Mouse (Mus musculus) thymus, adult 2 months (tissue): ENCODE measurements at regions not wholly inside any gene's neighbourhood (a gene's known extent, or its start where the extent isn't known, plus 50 kb on each side); places are given as distances from the start of the nearest gene placed in this dataset.

ENCODE experiments used
- DNase-seq: peaks from one replicate; pipeline ENCODE4 v3.0.0; 2021
- H3K27ac ChIP-seq: fragments of 200-500 bp; 2 replicates; pipeline ENCODE4 v1.5.1; 2012; ENCODE audit warnings: low read length, control low read depth; ENCODE audit not compliant: control insufficient read depth, insufficient read depth
- H3K27me3 ChIP-seq: fragments of 200-500 bp; 2 replicates; pipeline ENCODE4 v1.6.1; 2012; ENCODE audit warnings: mild to moderate bottlenecking, low read length, moderate library complexity, mixed read lengths; ENCODE audit not compliant: control insufficient read depth, insufficient read depth
- H3K36me3 ChIP-seq: fragments of 200-500 bp; 2 replicates; pipeline ENCODE4 v1.6.1; 2012; ENCODE audit warnings: mild to moderate bottlenecking, low read length, moderate library complexity; ENCODE audit not compliant: control insufficient read depth, insufficient read depth
- H3K4me1 ChIP-seq: fragments of 200-500 bp; replicated peaks from 2 replicates; pipeline ENCODE4 v1.6.1; 2012; ENCODE audit warnings: low read length; ENCODE audit not compliant: control insufficient read depth, insufficient read depth
- H3K4me3 ChIP-seq: fragments of 200-500 bp; 2 replicates; pipeline ENCODE4 v1.5.1; 2012; ENCODE audit warnings: mild to moderate bottlenecking, low read length, control low read depth, moderate library complexity; ENCODE audit not compliant: control insufficient read depth, insufficient read depth
- CTCF ChIP-seq: fragments of 200-500 bp; IDR thresholded peaks from 2 replicates; pipeline ENCODE4 v1.5.1; 2012; ENCODE audit warnings: mild to moderate bottlenecking, control low read depth, low read length, moderate library complexity, borderline replicate concordance; ENCODE audit not compliant: control insufficient read depth, poor library complexity, insufficient read depth; ENCODE audit errors: extremely low read depth
- POLR2A ChIP-seq: fragments of 200-500 bp; IDR thresholded peaks from 2 replicates; pipeline ENCODE4 v1.6.1; 2012; ENCODE audit warnings: mild to moderate bottlenecking, low read length, control low read depth, moderate library complexity; ENCODE audit not compliant: control insufficient read depth, poor library complexity, insufficient read depth; ENCODE audit errors: extremely low read depth
- WGBS: fragments of 180-500 bp; shearing (Covaris S2); methylation state at CpG from one replicate; pipeline ENCODE4 v1.1.7; 2018; 5-methylcytosine and 5-hydroxymethylcytosine counted together

DNA sequence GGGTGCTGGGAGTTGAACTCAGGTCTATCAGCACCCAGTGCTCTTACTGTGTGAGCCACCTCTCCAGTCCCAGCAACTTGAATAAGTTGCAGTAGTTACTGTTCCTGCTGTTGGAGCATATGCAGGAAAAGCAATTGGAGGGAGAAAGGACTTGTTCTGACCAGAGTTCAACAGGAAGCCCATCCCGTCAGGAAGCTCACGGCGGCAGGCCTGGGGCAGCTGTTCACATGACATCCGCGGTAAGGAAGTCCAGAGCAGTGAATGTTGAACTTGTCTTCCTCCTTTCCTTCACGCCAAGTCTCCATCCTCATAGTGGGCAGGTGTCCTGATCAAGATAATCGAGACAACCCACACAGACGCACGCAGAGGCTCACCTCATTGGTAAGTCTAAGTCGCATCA is 124.7 kb downstream of the Rpl14 start:
- Histone ChIP-seq H3K27me3 (no peaks in the 10 kb centered on the region; the same call in 1 of the 2 replicates), H3K4me3 (no peak overlapping the region), H3K36me3 (no peaks in the 10 kb centered on the region), H3K27ac (no peak overlapping the region), H3K4me1 (peaks cover 13% of the 10 kb centered on the region)
- WGBS = 65% methylated on average over 10 of the region's 10 CpGs
- DNase-seq = no peak
- TF ChIP-seq CTCF = no peak
- TF ChIP-seq POLR2A = no peak

DNA sequence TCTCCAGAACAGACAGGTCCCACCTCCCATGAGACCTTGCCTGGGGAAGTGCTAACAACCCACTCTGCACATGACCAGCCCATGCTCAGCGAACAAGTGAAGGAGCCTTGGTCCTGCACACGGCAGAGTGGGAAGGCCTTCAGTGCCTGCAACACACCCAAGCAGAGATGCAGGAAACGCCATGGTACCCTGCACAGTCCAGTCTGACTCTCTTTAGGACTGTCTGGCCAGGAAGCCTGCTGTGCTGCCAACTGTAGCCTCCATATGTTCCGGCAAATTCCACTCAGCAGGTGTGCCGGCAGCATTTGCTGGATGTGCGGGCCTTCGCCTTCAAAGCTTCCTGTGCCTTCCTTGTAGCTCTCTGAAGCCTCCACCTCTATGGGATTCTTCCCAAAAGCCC is 126.5 kb downstream of the Rpl14 start:
- WGBS = 95% methylated on average over 7 of the region's 7 CpGs
- no peak overlapping the region for H3K4me3 ChIP-seq

DNA sequence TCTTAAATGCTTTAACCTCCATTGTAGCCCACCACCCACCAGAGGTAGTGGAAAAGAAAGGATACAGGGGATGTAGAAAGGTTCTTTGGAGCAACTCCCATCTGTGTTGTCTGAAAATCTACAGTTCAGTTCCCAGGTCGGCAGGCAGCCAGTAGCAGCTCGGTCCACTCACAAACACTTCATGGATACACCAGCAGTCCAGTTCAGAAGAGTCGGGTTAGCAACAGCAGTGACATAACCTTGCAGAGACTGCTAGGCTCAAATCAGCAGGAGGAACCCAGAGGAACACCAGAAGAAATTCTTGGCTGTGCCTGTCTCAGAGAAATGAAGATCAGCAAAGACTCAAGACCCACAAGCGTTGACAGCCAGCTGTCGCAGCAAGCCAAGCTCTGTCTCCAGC is 128.5 kb downstream of the Rpl14 start:
- no peak overlapping the region for H3K4me3 ChIP-seq
- no peaks in the 10 kb centered on the region for H3K27me3 ChIP-seq
- H3K27ac ChIP-seq = no peak overlapping the region
- 86% methylated on average over 5 of the region's 5 CpGs for WGBS
- no peak for TF ChIP-seq POLR2A
- no peaks in the 10 kb centered on the region for H3K4me1 ChIP-seq
- H3K36me3 ChIP-seq = no peaks in the 10 kb centered on the region
- DNase-seq = no peak

More for the DNA sequence above, 126.5 kb downstream of the Rpl14 start:
- H3K4me1 ChIP-seq = no peaks in the 10 kb centered on the region
- no peak for DNase-seq
- H3K27ac ChIP-seq = no peak overlapping the region
- H3K27me3 ChIP-seq = no peaks in the 10 kb centered on the region; the same call in 1 of the 2 replicates
- H3K36me3 ChIP-seq = no peaks in the 10 kb centered on the region
- TF ChIP-seq POLR2A (no peak), CTCF (no peak)

DNA sequence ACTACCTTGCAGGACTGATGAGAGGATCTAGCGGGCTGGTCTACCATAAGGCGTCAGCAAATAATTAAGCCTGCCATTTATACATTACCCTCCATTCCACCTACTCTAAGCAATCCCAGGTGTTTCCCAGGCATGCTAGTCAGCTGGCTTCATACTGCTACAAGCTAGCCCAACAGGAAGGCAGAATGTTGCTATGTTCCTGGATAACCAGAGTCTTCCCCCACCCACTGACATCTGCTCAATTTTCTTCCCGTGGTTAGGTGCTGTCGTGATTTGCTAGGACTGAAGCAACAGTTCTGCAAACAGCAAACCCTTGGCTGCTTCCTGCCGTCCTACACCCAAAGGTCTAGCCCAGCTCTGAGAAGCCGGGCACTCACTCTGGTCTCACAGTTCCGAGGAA is 131.6 kb downstream of the Rpl14 start:
- no peak overlapping the region for H3K27ac ChIP-seq
- no peak for DNase-seq
- H3K4me3 ChIP-seq = no peak overlapping the region
- TF ChIP-seq CTCF (no peak), POLR2A (no peak)
- no peaks in the 10 kb centered on the region for H3K4me1 ChIP-seq
- no peaks in the 10 kb centered on the region for H3K27me3 ChIP-seq
- H3K36me3 ChIP-seq = no peaks in the 10 kb centered on the region
- 52% methylated on average over 7 of the region's 7 CpGs for WGBS

DNA sequence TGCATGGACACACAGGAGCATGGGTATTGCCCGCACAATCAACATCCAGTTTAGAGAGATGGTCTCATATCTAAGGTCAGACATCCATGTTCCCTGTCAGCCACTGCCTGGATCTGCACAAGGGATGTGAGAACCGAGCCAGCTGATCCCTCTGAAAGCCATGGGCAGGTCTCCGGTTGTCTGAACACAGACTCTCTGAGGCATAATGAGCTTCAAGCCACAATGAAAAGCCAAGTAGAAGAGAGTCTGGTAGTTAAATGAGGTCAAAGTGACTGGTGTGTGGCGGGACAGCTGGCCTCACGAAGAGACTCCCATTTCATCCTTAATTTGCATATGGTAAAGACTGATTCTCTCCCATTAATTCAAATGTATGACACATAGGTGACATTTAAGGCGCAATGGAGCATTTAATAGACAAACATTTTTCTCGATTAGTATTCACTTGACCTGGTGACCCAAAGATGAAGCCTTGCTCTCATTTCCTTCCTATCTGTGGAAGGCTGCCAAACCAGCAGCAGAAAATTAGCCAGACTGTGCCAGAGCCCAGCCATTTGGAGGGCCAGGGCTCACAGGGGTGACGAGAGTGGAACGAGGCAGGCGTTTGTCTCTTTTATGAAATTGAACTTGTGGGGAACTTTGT is 132.2 kb downstream of the Rpl14 start:
- no peak for TF ChIP-seq CTCF
- no peak for DNase-seq
- 74% methylated on average over 10 of the region's 10 CpGs for WGBS

DNA sequence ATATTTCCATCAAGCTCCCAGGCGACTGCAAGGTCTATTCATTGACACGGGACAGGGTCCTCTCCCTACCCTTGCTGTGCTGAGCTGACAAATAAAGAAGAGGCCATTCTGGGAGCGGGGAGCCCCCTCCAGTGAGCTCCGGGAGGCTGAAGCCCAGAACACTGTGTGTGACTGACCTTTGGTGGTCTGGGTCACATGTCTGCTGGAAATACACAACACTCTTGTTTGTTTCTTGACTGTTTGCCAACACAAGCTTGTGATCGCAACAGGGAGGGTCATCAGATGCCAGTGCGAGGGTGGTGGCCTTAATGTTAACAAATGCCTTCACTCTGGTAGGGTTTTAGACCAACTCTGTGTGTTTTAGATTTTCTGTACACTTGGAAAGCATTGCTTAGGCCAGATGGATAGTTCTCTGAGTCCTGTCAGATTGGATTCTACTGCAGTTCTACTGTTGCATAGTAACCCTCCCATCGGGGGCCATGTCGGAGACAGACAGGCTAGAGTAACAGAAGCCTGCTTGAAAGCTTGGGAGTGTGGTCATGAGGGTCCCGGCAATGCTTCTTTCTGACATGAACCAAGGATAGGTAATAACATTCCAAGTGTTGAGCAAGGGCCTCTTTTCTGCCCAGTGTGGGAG is 135.4 kb downstream of the Rpl14 start:
- H3K27ac ChIP-seq = no peak overlapping the region
- TF ChIP-seq CTCF (no peak), POLR2A (no peak)
- 94% methylated on average over 9 of the region's 9 CpGs for WGBS
- no peak for DNase-seq
- no peaks in the 10 kb centered on the region for H3K4me1 ChIP-seq
- H3K27me3 ChIP-seq = no peaks in the 10 kb centered on the region
- H3K36me3 ChIP-seq = no peaks in the 10 kb centered on the region
- H3K4me3 ChIP-seq = no peak overlapping the region

More for the DNA sequence above, 132.2 kb downstream of the Rpl14 start:
- H3K4me1 ChIP-seq = no peaks in the 10 kb centered on the region
- H3K27ac ChIP-seq = no peak overlapping the region
- no peaks in the 10 kb centered on the region for H3K27me3 ChIP-seq
- H3K36me3 ChIP-seq = no peaks in the 10 kb centered on the region
- no peak overlapping the region for H3K4me3 ChIP-seq

DNA sequence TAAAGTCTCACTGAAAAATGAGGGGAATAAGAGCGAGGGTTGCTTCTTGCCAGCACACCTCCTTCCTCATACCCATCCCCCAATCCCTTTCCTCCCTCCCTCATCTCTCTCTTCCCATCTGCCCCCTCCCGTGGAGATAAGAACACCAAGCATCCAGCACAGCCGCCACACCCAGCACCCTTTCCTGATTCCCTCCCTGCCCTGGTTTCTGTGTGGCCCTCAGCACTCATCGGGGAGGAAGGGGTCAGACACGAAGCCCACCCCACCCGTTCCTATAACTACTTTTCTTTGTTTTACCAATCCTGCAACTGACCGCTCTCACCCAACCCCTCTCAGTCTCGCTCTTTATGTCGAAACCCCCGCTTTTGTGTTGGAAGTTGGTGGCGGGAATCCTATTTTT is 137.3 kb downstream of the Rpl14 start:
- Histone ChIP-seq H3K27ac (no peak overlapping the region), H3K36me3 (no peaks in the 10 kb centered on the region), H3K27me3 (no peaks in the 10 kb centered on the region), H3K4me1 (no peaks in the 10 kb centered on the region), H3K4me3 (no peak overlapping the region)
- DNase-seq = no peak
- no peak for TF ChIP-seq CTCF
- no peak for TF ChIP-seq POLR2A
- 52% methylated on average over 11 of the region's 11 CpGs for WGBS
